8 mouse cellular contexts compared by ENCODE assay signal in genomic region chrX:41400058-41400904, GRCm38 (mm10). TPM values are rescaled to one million over a fixed set of nuclear protein-coding genes. Genes with fewer than 3 reads are reported as not detected.
A peak's percentile ranks its signal among the peaks of the same experiment; 100 is the strongest.
DNase-seq lines count a peak whose midpoint lies in the region; ATAC-seq and TF ChIP-seq lines count a peak whose summit lies in the region.

Gene Gria3, plus strand, starts transcription at chrX:41400854.

- no peaks in the 10 kb centered on the region for H3K79me2 ChIP-seq in CH12.LX (replicated peaks; ENCODE audit: control insufficient read depth, extremely low read depth, insufficient read depth, poor library complexity, severe bottlenecking)

- no peak for TF ChIP-seq EP300 in CH12.LX (IDR thresholded peaks at IDR 0.05; ENCODE audit: low read length)

- H3K9ac ChIP-seq in CH12.LX (ENCODE audit: insufficient read depth, low read depth) = no peak within 1 kb of the TSS
- peak within 1 kb of the TSS; percentile 62 for H3K9ac ChIP-seq in embryonic facial prominence, embryonic 13.5 days
- peak within 1 kb of the TSS; percentile 49 for H3K9ac ChIP-seq in hindbrain, embryonic 15.5 days
- peak within 1 kb of the TSS; percentile 56 for H3K9ac ChIP-seq in midbrain, postnatal 0 days (replicated peaks; ENCODE audit: low read length, poor library complexity, severe bottlenecking)

- dilution Hi-C loops in CH12.LX (cut with MboI; ENCODE audit: extremely low pct_ligation_motif_present, extremely low pct_unique_long_range_greater_than_20kb, low sequenced_read_pairs) = no loop called here

- H3K27me3 ChIP-seq in CH12.LX (replicated peaks) = no peaks in the 10 kb centered on the region
- H3K27me3 ChIP-seq in embryonic facial prominence, embryonic 13.5 days = peaks cover 14% of the 10 kb centered on the region; the same call in 1 of the 2 replicates
- no peaks in the 10 kb centered on the region for H3K27me3 ChIP-seq in hindbrain, embryonic 15.5 days
- H3K27me3 ChIP-seq in midbrain, postnatal 0 days (ENCODE audit: insufficient read depth, low read length) = no peaks in the 10 kb centered on the region

- 24% methylated on average over 21 of the region's 21 CpGs for WGBS in embryonic facial prominence, embryonic 13.5 days
- 19% methylated on average over 21 of the region's 21 CpGs for WGBS in hindbrain, embryonic 15.5 days
- WGBS in midbrain, postnatal 0 days = 18% methylated on average over 21 of the region's 21 CpGs

- no peak within 1 kb of the TSS for H3K27ac ChIP-seq in CH12.LX (ENCODE audit: insufficient read depth, low read depth)
- H3K27ac ChIP-seq in embryonic facial prominence, embryonic 13.5 days = no peak within 1 kb of the TSS
- peak within 1 kb of the TSS; percentile 69 for H3K27ac ChIP-seq in hindbrain, embryonic 15.5 days (replicated peaks)
- peak within 1 kb of the TSS; percentile 12; the same call in 1 of the 2 replicates for H3K27ac ChIP-seq in midbrain, postnatal 0 days (ENCODE audit: low read depth, low read length)

- intact Hi-C loops in left cerebral cortex, postnatal 4 days (cut with DNase I) = no loop called here

- peak; percentile 37; the same call in 1 of the 2 replicates for ATAC-seq in embryonic facial prominence, embryonic 13.5 days (ENCODE audit: insufficient number of reproducible peaks, insufficient read depth, low FRiP score, low TSS enrichment, low read depth)
- peak; percentile 88 for ATAC-seq in hindbrain, embryonic 15.5 days (ENCODE audit: low FRiP score, low read depth)
- ATAC-seq in midbrain, postnatal 0 days (ENCODE audit: low FRiP score) = peak; percentile 73; the same call in 1 of the 2 replicates
- no peak for ATAC-seq in erythroid progenitor cell, adult 5-6 weeks (replicated peaks; ENCODE audit: low FRiP score, poor library complexity, severe bottlenecking)

- peak within 1 kb of the TSS; percentile 44 for H3K4me2 ChIP-seq in CH12.LX (ENCODE audit: insufficient read depth, low read depth, poor library complexity, severe bottlenecking)
- H3K4me2 ChIP-seq in embryonic facial prominence, embryonic 13.5 days = peak within 1 kb of the TSS; percentile 65
- peak within 1 kb of the TSS; percentile 66 for H3K4me2 ChIP-seq in hindbrain, embryonic 15.5 days
- peak within 1 kb of the TSS; percentile 53 for H3K4me2 ChIP-seq in midbrain, postnatal 0 days (ENCODE audit: low read depth, low read length, poor library complexity, severe bottlenecking)

- H3K4me1 ChIP-seq in CH12.LX (ENCODE audit: control insufficient read depth in 1 of 2, insufficient read depth in 2 of 2) = peaks cover 2 to 9% of the 10 kb centered on the region in 2 experiments; a peak in 3 of 4 replicates
- no peaks in the 10 kb centered on the region for H3K4me1 ChIP-seq in embryonic facial prominence, embryonic 13.5 days
- H3K4me1 ChIP-seq in hindbrain, embryonic 15.5 days (replicated peaks) = no peaks in the 10 kb centered on the region
- no peaks in the 10 kb centered on the region for H3K4me1 ChIP-seq in midbrain, postnatal 0 days (ENCODE audit: insufficient read depth, low read length)

- TF ChIP-seq POLR2A in CH12.LX (IDR thresholded peaks at IDR 0.05; ENCODE audit: low read depth, low read length) = no peak

- in situ Hi-C loops in CH12.LX (cut with MboI; ENCODE audit: low pct_ligation_motif_present, low pct_unique_long_range_greater_than_20kb, low sequenced_read_pairs) = no loop called here

- H3K4me3 ChIP-seq in CH12.LX (replicated peaks in 1 of 3; ENCODE audit: low read depth in 2 of 3, low read length in 2 of 3, poor library complexity in 1 of 3) = no peak within 1 kb of the TSS
- peak within 1 kb of the TSS; percentile 47 for H3K4me3 ChIP-seq in embryonic facial prominence, embryonic 13.5 days
- peak within 1 kb of the TSS; percentile 49 for H3K4me3 ChIP-seq in hindbrain, embryonic 15.5 days
- peak within 1 kb of the TSS; percentile 44 for H3K4me3 ChIP-seq in midbrain, postnatal 0 days (ENCODE audit: low read depth, low read length)

- H3K36me3 ChIP-seq in CH12.LX (replicated peaks in 1 of 2; ENCODE audit: control insufficient read depth in 1 of 2, insufficient read depth in 1 of 2, low read length in 1 of 2) = no peaks in the 10 kb centered on the region
- no peaks in the 10 kb centered on the region for H3K36me3 ChIP-seq in embryonic facial prominence, embryonic 13.5 days
- no peaks in the 10 kb centered on the region for H3K36me3 ChIP-seq in hindbrain, embryonic 15.5 days
- no peaks in the 10 kb centered on the region for H3K36me3 ChIP-seq in midbrain, postnatal 0 days (ENCODE audit: insufficient read depth, low read length)

- TF ChIP-seq RAD21 in CH12.LX (IDR thresholded peaks at IDR 0.05; ENCODE audit: low read depth, low read length) = no peak

- DNase-seq in CH12.LX (ENCODE audit: extremely low read depth) = no peak
- DNase-seq in MN1 (ENCODE audit: low spot score) = peak; percentile 6
- peak; percentile 14 for DNase-seq in left cerebral cortex, postnatal 4 days
- peak; percentile 51 for DNase-seq in midbrain, postnatal 0 days (ENCODE audit: low spot score)
- peak; percentile 17 to 42 for DNase-seq in thymus, postnatal 36 days

- no peak for TF ChIP-seq CTCF in CH12.LX (conservative IDR thresholded peaks at IDR 0.05 in 1 of 2, IDR thresholded peaks at IDR 0.05 in 1 of 2; ENCODE audit: low read depth in 2 of 2, low read length in 2 of 2)
- peak; percentile 25; the same call in 1 of the 2 replicates for TF ChIP-seq CTCF in midbrain, postnatal 0 days (IDR thresholded peaks at IDR 0.05)

- H3K9me3 ChIP-seq in CH12.LX (replicated peaks; ENCODE audit: low read length) = no peaks in the 10 kb centered on the region
- H3K9me3 ChIP-seq in embryonic facial prominence, embryonic 13.5 days = no peaks in the 10 kb centered on the region
- no peaks in the 10 kb centered on the region for H3K9me3 ChIP-seq in hindbrain, embryonic 15.5 days
- H3K9me3 ChIP-seq in midbrain, postnatal 0 days (ENCODE audit: low read length) = no peaks in the 10 kb centered on the region

TF ChIP-seq in CH12.LX, 34 proteins besides CTCF, POLR2A, EP300 and RAD21:
- TF ChIP-seq UBTF (IDR thresholded peaks at IDR 0.05; ENCODE audit: low read depth, low read length) (no peak), JUND (conservative IDR thresholded peaks at IDR 0.05; ENCODE audit: low read depth, low read length) (no peak), MAFK (IDR thresholded peaks at IDR 0.05; ENCODE audit: insufficient replicate concordance, low read length) (no peak), IRF4 (IDR thresholded peaks at IDR 0.05; ENCODE audit: low read depth, low read length) (no peak), ELF1 (IDR thresholded peaks at IDR 0.05; ENCODE audit: low read depth, low read length) (no peak), TBP (conservative IDR thresholded peaks at IDR 0.05; ENCODE audit: low read depth, low read length) (no peak)
TF ChIP-seq in CH12.LX: peak in this region for 0.

RNA-seq across cellular contexts. Expression of gene Gria3, which starts in this region (rescaled TPM):
- total RNA-seq in CH12.LX (2012; rRNA removed) (0.08 TPM in 1 of 2 replicates, not detected in the other), CH12.LX (2014; rRNA removed) (0.05 and 0.08 TPM in 2 replicates)
- 0.07 and 0.11 TPM in 2 replicates for polyA plus RNA-seq in CH12.LX (2012; ENCODE audit: insufficient read length, low read depth)
- 8.2 and 8.3 TPM in 2 replicates for polyA plus RNA-seq in embryonic facial prominence, embryonic 13.5 days (2015; fragmentation: Nextera tagmentation; extraction: Ambion mirVana)
- polyA plus RNA-seq in hindbrain, embryonic 15.5 days (2015; fragmentation: Nextera tagmentation; extraction: Ambion mirVana) = 16.6 and 17.5 TPM in 2 replicates
- 10 to 100 TPM; 70.6 to 71.6 TPM for total RNA-seq in left cerebral cortex, postnatal 4 days (2021)
- total RNA-seq in midbrain, postnatal 0 days (2014; rRNA removed) = 27.7 and 29.2 TPM in 2 replicates
- 16.8 and 19.9 TPM in 2 replicates for polyA plus RNA-seq in midbrain, postnatal 0 days (2015; fragmentation: Nextera tagmentation; extraction: Ambion mirVana)
- total RNA-seq in erythroid progenitor cell, adult 5-6 weeks (2015; ENCODE audit: low replicate concordance) = 3.8 and 9.0 TPM in 2 replicates
- total RNA-seq in erythroid progenitor cell, adult 5-6 weeks (2017; ENCODE audit: low replicate concordance) = 1.9 and 3.2 TPM in 2 replicates

Comparison
In these comparisons a context has a peak if more than half of its experiments do, and no peak if none do; other contexts are left out.
1. H3K27ac ChIP-seq: peak in hindbrain, embryonic 15.5 days (single experiment) and midbrain, postnatal 0 days (single experiment); none in CH12.LX (single experiment) and embryonic facial prominence, embryonic 13.5 days (single experiment).
2. H3K4me3 ChIP-seq: peak in embryonic facial prominence, embryonic 13.5 days (single experiment), hindbrain, embryonic 15.5 days (single experiment) and midbrain, postnatal 0 days (single experiment); none in CH12.LX (0 of 3).
3. Peak in every context shown above with its lines, with median percentiles within 50 percentile points of each other: H3K4me2 ChIP-seq.